In the genomic region with DNA sequence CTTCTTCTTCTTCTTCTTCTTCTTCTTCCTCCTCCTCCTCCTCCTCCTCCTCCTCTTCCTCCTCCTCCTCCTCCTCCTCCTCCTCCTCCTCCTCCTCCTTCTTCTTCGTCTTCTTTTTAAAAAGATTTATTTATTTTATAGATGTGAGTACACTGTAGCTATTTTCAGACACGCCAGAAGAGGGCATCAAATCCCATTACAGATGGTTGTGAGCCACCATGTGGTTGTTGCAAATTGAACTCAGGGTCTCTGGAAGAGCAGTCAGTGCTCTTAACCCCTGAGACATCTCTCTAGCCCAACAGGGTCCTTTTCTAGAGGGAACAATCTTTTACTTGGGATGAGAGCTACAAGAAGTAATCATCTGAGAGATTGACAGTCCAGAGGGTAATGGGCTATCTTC, we compare ENCODE assay signal across 18 mouse cellular contexts. TPM values are rescaled to one million over a fixed set of nuclear protein-coding genes. Genes with fewer than 3 reads are reported as not detected.
A peak's percentile ranks its signal among the peaks of the same experiment; 100 is the strongest.
DNase-seq lines count a peak whose midpoint lies in the region; ATAC-seq and TF ChIP-seq lines count a peak whose summit lies in the region.
"Not testable (repeated sequence)": the region's sequence is repeated elsewhere in the genome, so short reads cannot be mapped to it uniquely, and the experiment has no call there.
"Had no signal": no experiment of that assay in that cellular context is flagged by ENCODE, and none has a peak within 500 bp of the region (broad histone marks: within the 10 kb centered on the region; RNA-seq: fewer than 3 reads in every experiment).

No protein-coding gene starts in this region.

- not testable (repeated sequence) for H3K36me3 ChIP-seq in MEL (ENCODE audit: control insufficient read depth in 1 of 2, insufficient read depth in 2 of 2, low read length in 2 of 2); kidney, postnatal 0 days (ENCODE audit: insufficient read depth, low read length); midbrain, postnatal 0 days (ENCODE audit: insufficient read depth, low read length)
- peaks cover 20% of the 10 kb centered on the region for H3K36me3 ChIP-seq in liver, postnatal 0 days (replicated peaks; ENCODE audit: insufficient read depth, low read length)

- TF ChIP-seq CTCF in MEL (IDR thresholded peaks at IDR 0.05 in 2 of 3, conservative IDR thresholded peaks at IDR 0.05 in 1 of 3; ENCODE audit: control insufficient read depth in 1 of 3, insufficient read depth in 1 of 3, low read depth in 2 of 3, low read length in 3 of 3, poor library complexity in 1 of 3, severe bottlenecking in 1 of 3): peak; percentile 33 to 70 (median 38); a peak in 5 of 6 replicates
- TF ChIP-seq CTCF in brain, embryonic 14.5 days (IDR thresholded peaks at IDR 0.05; ENCODE audit: borderline replicate concordance, extremely low read depth, insufficient read depth, insufficient read length): peak; percentile 25; the same call in 1 of the 2 replicates
- TF ChIP-seq CTCF in kidney, postnatal 0 days (IDR thresholded peaks at IDR 0.05; ENCODE audit: low read depth): peak; percentile 71
- TF ChIP-seq CTCF in liver, postnatal 0 days (IDR thresholded peaks at IDR 0.05; ENCODE audit: low read depth): peak; percentile 59
- peak; percentile 59 for TF ChIP-seq CTCF in midbrain, postnatal 0 days (IDR thresholded peaks at IDR 0.05)

- H3K27ac ChIP-seq in MEL (ENCODE audit: control insufficient read depth, low read depth, low read length); kidney, postnatal 0 days; liver, postnatal 0 days (ENCODE audit: low read depth); midbrain, postnatal 0 days (ENCODE audit: low read depth, low read length): not testable (repeated sequence)

- DNase-seq in 416B (ENCODE audit: low read depth) (peak; percentile 40), MEL (ENCODE audit: low read depth, low spot score) (peak; percentile 44)
- not testable (repeated sequence) for DNase-seq in brain, embryonic 14.5 days (ENCODE audit: low read depth); liver, postnatal 0 days; midbrain, postnatal 0 days (ENCODE audit: low spot score)
- peak; percentile 21 to 42 for DNase-seq in heart, adult 18-20 months
- DNase-seq in kidney, postnatal 0 days (ENCODE audit: low spot score): peak; percentile 44
- DNase-seq in thymus, postnatal 0 days (ENCODE audit: low spot score): peak; percentile 53

- not testable (repeated sequence) for H3K79me2 ChIP-seq in MEL (ENCODE audit: control insufficient read depth, insufficient read depth, low read length, poor library complexity)

- H3K9me3 ChIP-seq in MEL (replicated peaks; ENCODE audit: insufficient read depth, low read length); kidney, postnatal 0 days (replicated peaks; ENCODE audit: low read length); liver, postnatal 0 days (ENCODE audit: low read length); midbrain, postnatal 0 days (ENCODE audit: low read length): not testable (repeated sequence)

- peak; percentile 60 for TF ChIP-seq RAD21 in MEL (IDR thresholded peaks at IDR 0.05; ENCODE audit: low read depth, low read length)

- ATAC-seq in kidney, postnatal 0 days (replicated peaks; ENCODE audit: low FRiP score, low read depth); liver, postnatal 0 days; midbrain, postnatal 0 days (ENCODE audit: low FRiP score): not testable (repeated sequence)

- H3K9ac ChIP-seq in MEL (ENCODE audit: control insufficient read depth, low read depth, low read length, poor library complexity, severe bottlenecking); kidney, postnatal 0 days (ENCODE audit: low read depth, low read length); liver, postnatal 0 days (replicated peaks); midbrain, postnatal 0 days (replicated peaks; ENCODE audit: low read length, poor library complexity, severe bottlenecking): not testable (repeated sequence)

- not testable (repeated sequence) for H3K4me2 ChIP-seq in kidney, postnatal 0 days (ENCODE audit: low read length); liver, postnatal 0 days (ENCODE audit: low read depth, low read length); midbrain, postnatal 0 days (ENCODE audit: low read depth, low read length, poor library complexity, severe bottlenecking)

- H3K4me3 ChIP-seq in MEL (ENCODE audit: control insufficient read depth in 1 of 2, insufficient read depth in 1 of 2, low read depth in 2 of 2, low read length in 2 of 2); kidney, postnatal 0 days (replicated peaks; ENCODE audit: low read depth, low read length); liver, postnatal 0 days (ENCODE audit: low read depth, low read length); midbrain, postnatal 0 days (ENCODE audit: low read depth, low read length): not testable (repeated sequence)

- not testable (repeated sequence) for H3K27me3 ChIP-seq in MEL (ENCODE audit: control insufficient read depth in 1 of 2, insufficient read depth in 2 of 2, low read length in 2 of 2); kidney, postnatal 0 days (ENCODE audit: insufficient read depth, low read length); liver, postnatal 0 days (ENCODE audit: insufficient read depth, low read length); midbrain, postnatal 0 days (ENCODE audit: insufficient read depth, low read length)

- not testable (repeated sequence) for H3K4me1 ChIP-seq in MEL (ENCODE audit: control insufficient read depth in 1 of 2, insufficient read depth in 2 of 2, low read length in 2 of 2); kidney, postnatal 0 days (replicated peaks; ENCODE audit: insufficient read depth, low read length); liver, postnatal 0 days (ENCODE audit: insufficient read depth); midbrain, postnatal 0 days (ENCODE audit: insufficient read depth, low read length)

- TF ChIP-seq POLR2A in MEL (IDR thresholded peaks at IDR 0.05; ENCODE audit: control insufficient read depth in 1 of 2, insufficient read depth in 1 of 2, low read depth in 1 of 2, low read length in 2 of 2, poor library complexity in 1 of 2); brain, embryonic 14.5 days (IDR thresholded peaks at IDR 0.05; ENCODE audit: borderline replicate concordance, extremely low read depth, insufficient read depth, insufficient read length, poor library complexity, severe bottlenecking): not testable (repeated sequence)

- 36% methylated on average over 1 of the region's 2 CpGs for WGBS in kidney, postnatal 0 days
- WGBS in liver, postnatal 0 days (ENCODE audit: insufficient replicate concordance): 11% methylated on average over 2 of the region's 2 CpGs
- WGBS in midbrain, postnatal 0 days: 21% methylated on average over 1 of the region's 2 CpGs

- TF ChIP-seq EP300 in MEL (IDR thresholded peaks at IDR 0.05; ENCODE audit: low read depth in 1 of 2, low read length in 2 of 2); liver, postnatal 0 days (IDR thresholded peaks at IDR 0.05; ENCODE audit: low read depth): not testable (repeated sequence)

TF ChIP-seq in MEL, 35 proteins besides CTCF, POLR2A, EP300 and RAD21 (continues in another document):
- TF ChIP-seq MYC (IDR thresholded peaks at IDR 0.05; ENCODE audit: low read depth, low read length): peak; percentile 78

RNA-seq across cellular contexts. Expression of a gene that starts 11.9 kb away (rescaled TPM):
- not detected in 2 replicates for total RNA-seq in MEL (2012; rRNA removed)
- under 1 TPM in 1 of 2 experiments, not detected in 1; 0.04 TPM for polyA plus RNA-seq in MEL (2012; ENCODE audit: insufficient read depth in 1 of 2, insufficient read length in 2 of 2, low read depth in 1 of 2, low replicate concordance in 2 of 2, missing spikeins in 1 of 2)
- polyA plus RNA-seq in brain, embryonic 14.5 days (2012; rRNA removed): 0.37 and 0.51 TPM in 2 replicates
- 1 to 10 TPM in 1 of 2 experiments, under 1 TPM in 1; 0.35 to 3.5 TPM for total RNA-seq in heart, adult 18-20 months (2021)
- polyA plus RNA-seq in kidney, postnatal 0 days (2015; fragmentation: Nextera tagmentation; extraction: Ambion mirVana): 0.58 and 0.61 TPM in 2 replicates
- 0.66 and 1.1 TPM in 2 replicates for polyA plus RNA-seq in liver, postnatal 0 days (2015; fragmentation: Nextera tagmentation; extraction: Ambion mirVana)
- 0.09 TPM in 1 of 2 replicates, not detected in the other for total RNA-seq in midbrain, postnatal 0 days (2014; rRNA removed)
- polyA plus RNA-seq in midbrain, postnatal 0 days (2015; fragmentation: Nextera tagmentation; extraction: Ambion mirVana): 0.09 TPM in 1 of 2 replicates, not detected in the other
- polyA plus RNA-seq in thymus, postnatal 0 days (2015; fragmentation: Nextera tagmentation; extraction: Ambion mirVana): 27.3 and 29.4 TPM in 2 replicates
- total RNA-seq: gastrocnemius, adult 18-20 months; layer of hippocampus, adult 18-20 months had no signal
- polyA plus RNA-seq: C2C12; forebrain, embryonic 15.5 days; neural tube, embryonic 12.5 days had no signal

RNA-seq across cellular contexts. Expression of a gene that starts 40.7 kb away (rescaled TPM):
- 0.92 and 1.0 TPM in 2 replicates for total RNA-seq in MEL (2012; rRNA removed)
- polyA plus RNA-seq in MEL (2012; ENCODE audit: insufficient read depth in 1 of 2, insufficient read length in 2 of 2, low read depth in 1 of 2, low replicate concordance in 2 of 2, missing spikeins in 1 of 2): 1 to 10 TPM in 1 of 2 experiments, not detected in 1; 5.2 TPM
- polyA plus RNA-seq in brain, embryonic 14.5 days (2012; rRNA removed): 7.3 and 7.5 TPM in 2 replicates
- total RNA-seq in heart, adult 18-20 months (2021): 10 to 100 TPM; 14.0 to 14.6 TPM
- polyA plus RNA-seq in kidney, postnatal 0 days (2015; fragmentation: Nextera tagmentation; extraction: Ambion mirVana): 3.5 and 3.8 TPM in 2 replicates
- 1.0 and 1.3 TPM in 2 replicates for polyA plus RNA-seq in liver, postnatal 0 days (2015; fragmentation: Nextera tagmentation; extraction: Ambion mirVana)
- 6.0 and 7.6 TPM in 2 replicates for total RNA-seq in midbrain, postnatal 0 days (2014; rRNA removed)
- 1.3 and 1.6 TPM in 2 replicates for polyA plus RNA-seq in midbrain, postnatal 0 days (2015; fragmentation: Nextera tagmentation; extraction: Ambion mirVana)
- polyA plus RNA-seq in thymus, postnatal 0 days (2015; fragmentation: Nextera tagmentation; extraction: Ambion mirVana): 2.3 and 3.0 TPM in 2 replicates

RNA-seq across cellular contexts. Expression of a gene that starts 41.1 kb away (rescaled TPM):
- 2.1 and 2.4 TPM in 2 replicates for total RNA-seq in MEL (2012; rRNA removed)
- 10 to 100 TPM in 1 of 2 experiments, 1 to 10 TPM in 1; 1.4 to 48.2 TPM for polyA plus RNA-seq in MEL (2012; ENCODE audit: insufficient read depth in 1 of 2, insufficient read length in 2 of 2, low read depth in 1 of 2, low replicate concordance in 2 of 2, missing spikeins in 1 of 2)
- polyA plus RNA-seq in brain, embryonic 14.5 days (2012; rRNA removed): 6.9 and 8.8 TPM in 2 replicates
- total RNA-seq in heart, adult 18-20 months (2021): 1 to 10 TPM; 2.3 to 5.1 TPM
- not detected in 2 replicates for polyA plus RNA-seq in kidney, postnatal 0 days (2015; fragmentation: Nextera tagmentation; extraction: Ambion mirVana)
- polyA plus RNA-seq in liver, postnatal 0 days (2015; fragmentation: Nextera tagmentation; extraction: Ambion mirVana): 0.08 and 0.09 TPM in 2 replicates
- total RNA-seq in midbrain, postnatal 0 days (2014; rRNA removed): 6.6 and 9.4 TPM in 2 replicates
- 0.23 TPM in 1 of 2 replicates, not detected in the other for polyA plus RNA-seq in midbrain, postnatal 0 days (2015; fragmentation: Nextera tagmentation; extraction: Ambion mirVana)
- polyA plus RNA-seq in thymus, postnatal 0 days (2015; fragmentation: Nextera tagmentation; extraction: Ambion mirVana): 0.14 and 0.86 TPM in 2 replicates
- polyA plus RNA-seq: forebrain, embryonic 15.5 days; heart, embryonic 16.5 days; hindbrain, embryonic 13.5 days; limb, embryonic 11.5 days; liver, embryonic 15.5 days; midbrain, embryonic 16.5 days; neural tube, embryonic 12.5 days had no signal

Comparison
In these comparisons a context has a peak if more than half of its experiments do, and no peak if none do; other contexts are left out.
1. RNA of a gene that starts 11.9 kb away (polyA plus RNA-seq): 27.3 to 29.4 TPM in thymus, postnatal 0 days; 0.66 to 1.1 TPM in liver, postnatal 0 days, 0.58 to 0.61 TPM in kidney, postnatal 0 days, 0.37 to 0.51 TPM in brain, embryonic 14.5 days, 0.04 TPM in MEL and 0.09 TPM in midbrain, postnatal 0 days; every median in the first group is over 10 times any median in the second.
2. Peak in every context shown above with its lines, with median percentiles within 50 percentile points of each other: CTCF ChIP-seq.